Mouse (Mus musculus) monocyte, adult 5-6 weeks (primary cell): ENCODE data around the gene Zfp229. TPM values are rescaled to one million over a fixed set of nuclear protein-coding genes. Genes with fewer than 3 reads are reported as not detected.

Source experiments
- total RNA-seq: library from RNA; stranded (forward); fragments of 200-1000, 200-491, 200-594 nt; gene quantifications from 3 replicates; pipeline ENCODE4 v1.2.3, GENCODE M21; 2017

The Zfp229 gene
- total RNA-seq, 1 experiment from 2014 or later = 1.8 TPM

Other genes with a start within 250 kb of the Zfp229 start
- gene Zfp53, start 241.8 kb upstream of the Zfp229 start, total RNA-seq = 39.0 to 49.6 TPM (median 42.5 TPM) in 3 replicates
- 49.3 to 103 TPM (median 59.5 TPM) in 3 replicates for gene Zfp52, start 195.3 kb upstream of the Zfp229 start, total RNA-seq
- gene Zfp948, start 163.8 kb upstream of the Zfp229 start, total RNA-seq = 0.43 to 5.9 TPM (median 5.0 TPM) in 3 replicates
- 3.7 to 9.5 TPM (median 4.5 TPM) in 3 replicates for gene Zfp983, start 80.2 kb upstream of the Zfp229 start, total RNA-seq
- 23.5 to 31.1 TPM in 2 of 3 replicates, not detected in the other for gene Gm10226, start 38.9 kb upstream of the Zfp229 start, total RNA-seq
- gene Zfp760, start 23.1 kb upstream of the Zfp229 start, total RNA-seq = 1.8 to 8.8 TPM (median 5.2 TPM) in 3 replicates
- 0.49 TPM in 1 of 3 replicates, not detected in the others for gene Zfp820, start 115.0 kb downstream of the Zfp229 start, total RNA-seq
- 17.9 to 26.0 TPM (median 18.1 TPM) in 3 replicates for gene Zfp995, start 179.1 kb downstream of the Zfp229 start, total RNA-seq
- 16.5 to 44.4 TPM (median 31.4 TPM) in 3 replicates for gene Zfp942, start 231.7 kb downstream of the Zfp229 start, total RNA-seq
- gene Zfp943, start 231.8 kb downstream of the Zfp229 start, total RNA-seq = 47.4 to 60.7 TPM (median 51.7 TPM) in 3 replicates